Mouse (Mus musculus) bone marrow, adult 2 months (tissue): Measurements from ENCODE around the gene Skor1.

Source experiments
- CTCF ChIP-seq: fragments of 200-500 bp; IDR thresholded peaks from 2 replicates; pipeline ENCODE4 v1.5.1; 2011; ENCODE audit warnings: low read length, control low read depth; ENCODE audit not compliant: control insufficient read depth, insufficient read depth
- POLR2A ChIP-seq: fragments of 200-500 bp; IDR thresholded peaks from 2 replicates; pipeline ENCODE4 v1.6.1; 2011; ENCODE audit warnings: low read depth, mild to moderate bottlenecking, control low read depth, low read length, borderline replicate concordance; ENCODE audit not compliant: control insufficient read depth

DNA sequence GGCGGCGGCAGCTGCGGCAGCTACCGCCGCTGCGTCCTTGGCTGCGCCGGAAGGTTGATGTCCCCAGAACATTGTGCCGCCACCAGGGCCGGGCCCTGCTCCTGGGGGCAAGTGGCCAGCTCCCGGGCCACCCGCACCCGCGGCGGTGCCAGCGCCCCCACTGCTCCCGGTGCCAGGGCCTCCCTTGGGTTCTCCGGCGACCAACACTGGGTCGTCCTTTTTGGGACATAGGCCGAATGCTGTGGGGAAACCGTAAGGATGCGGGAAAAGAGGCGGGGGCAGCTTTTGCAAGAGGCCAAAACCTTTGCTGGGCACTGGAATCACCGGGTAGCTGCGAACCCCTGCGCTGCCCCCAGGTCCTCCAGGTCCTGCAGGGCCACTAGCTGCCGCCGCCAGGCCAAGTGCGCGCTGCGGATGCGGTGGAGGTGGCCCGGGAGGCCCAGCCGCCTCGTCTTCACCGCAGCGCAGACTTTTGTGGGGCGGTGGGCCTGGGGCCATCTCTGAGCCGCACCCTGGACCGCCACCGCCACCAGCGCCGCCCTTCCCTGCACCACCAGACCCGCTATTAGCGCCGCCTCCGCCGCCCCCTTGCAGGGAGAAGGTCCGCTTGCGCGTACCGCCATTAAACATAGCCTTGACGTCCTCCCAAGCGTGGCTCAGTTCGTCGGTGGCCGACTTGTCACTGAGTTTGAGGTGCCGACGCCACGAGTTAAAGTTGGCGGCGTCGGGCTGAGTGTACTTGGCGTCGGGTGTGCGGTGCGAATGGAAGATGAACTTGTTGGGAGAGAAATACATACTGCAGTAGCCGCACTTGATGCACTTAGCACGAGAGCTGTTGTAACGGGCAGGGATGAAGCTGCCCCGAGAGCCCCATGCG, 3.3 kb downstream of the Skor1 start:
- no peak for TF ChIP-seq POLR2A
- TF ChIP-seq CTCF: no peak
